Mouse (Mus musculus) limb, embryonic 10.5 days (tissue): ENCODE data around the gene Agrn. TPM values are rescaled to one million over a fixed set of nuclear protein-coding genes. Genes with fewer than 3 reads are reported as not detected.

Source experiments
- DNase-seq: peaks from one replicate; pipeline ENCODE4 v3.0.0-alpha.2; 2017; ENCODE audit warnings: low spot score
- H3K27ac ChIP-seq: fragments of 300-500 bp; sonication (generic); 2 replicates; pipeline ENCODE4 v1.5.1; 2016; ENCODE audit warnings: mild to moderate bottlenecking
- H3K27me3 ChIP-seq: fragments of 300-500 bp; sonication (generic); 2 replicates; pipeline ENCODE4 v1.6.1; 2016; ENCODE audit warnings: low read depth, mild to moderate bottlenecking; ENCODE audit not compliant: poor library complexity, severe bottlenecking
- H3K36me3 ChIP-seq: fragments of 300-500 bp; sonication (generic); 2 replicates; pipeline ENCODE4 v1.6.1; 2016; ENCODE audit warnings: mild to moderate bottlenecking, moderate library complexity
- H3K4me1 ChIP-seq: fragments of 300-500 bp; sonication (generic); 2 replicates; pipeline ENCODE4 v1.6.1; 2016
- H3K4me3 ChIP-seq: fragments of 300-500 bp; sonication (generic); 2 replicates; pipeline ENCODE4 v1.5.1; 2016; ENCODE audit warnings: mild to moderate bottlenecking, moderate library complexity
- H3K9me3 ChIP-seq: fragments of 300-500 bp; sonication (generic); replicated peaks from 2 replicates; pipeline ENCODE4 v1.6.1; 2016; ENCODE audit warnings: mild to moderate bottlenecking
- WGBS: fragments of 180-500 bp; shearing (Covaris S2); methylation state at CpG from one replicate; pipeline ENCODE4 v1.1.7; 2016; 5-methylcytosine and 5-hydroxymethylcytosine counted together
- polyA plus RNA-seq: library from polyadenylated mRNA; unstranded; fragments of >200 nt; fragmentation: Nextera tagmentation; extraction: Ambion mirVana; gene quantifications from 2 replicates; pipeline ENCODE4 v1.2.1, GENCODE M21; 2016

Gene Agrn
- polyA plus RNA-seq, 1 experiment from 2014 or later = 49.0 TPM

- no peak overlapping the region for H3K4me3 ChIP-seq
- H3K27me3 ChIP-seq = no peaks in the 10 kb centered on the region
- no peaks in the 10 kb centered on the region for H3K9me3 ChIP-seq
- H3K36me3 ChIP-seq = no peaks in the 10 kb centered on the region
- WGBS = 85% methylated on average over 16 of the region's 16 CpGs
- no peaks in the 10 kb centered on the region for H3K4me1 ChIP-seq
- DNase-seq = no peak
- H3K27ac ChIP-seq = 0 out of 2 replicates have a peak overlapping the region, but pooled peaks have one; percentile 1
These were observed 19.9 kb upstream of the Agrn start for GRCm38 (mm10) chr4:156217022-156217669.

- Histone ChIP-seq H3K27ac (no peak overlapping the region), H3K36me3 (no peaks in the 10 kb centered on the region), H3K27me3 (no peaks in the 10 kb centered on the region), H3K9me3 (no peaks in the 10 kb centered on the region), H3K4me1 (no peaks in the 10 kb centered on the region), H3K4me3 (no peak overlapping the region)
- no peak for DNase-seq
- WGBS = 90% methylated on average over 2 of the region's 2 CpGs
These were observed 18.9 kb upstream of the Agrn start for GRCm38 (mm10) chr4:156216196-156216595.

GRCm38 (mm10) chr4:156215649-156216048, 18.4 kb upstream of the Agrn start, which contains the start of gene Perm1:
TSS of gene Perm1 (plus strand) at chr4:156215868.
- Histone ChIP-seq H3K9me3 (no peaks in the 10 kb centered on the region), H3K36me3 (no peaks in the 10 kb centered on the region), H3K4me3 (no peak within 1 kb of the TSS), H3K27ac (no peak within 1 kb of the TSS), H3K4me1 (no peaks in the 10 kb centered on the region), H3K27me3 (no peaks in the 10 kb centered on the region)
- DNase-seq = no peak
- WGBS = 79% methylated on average over 4 of the region's 4 CpGs

- no peak for DNase-seq
- 93% methylated on average over 13 of the region's 13 CpGs for WGBS
- no peaks in the 10 kb centered on the region for H3K9me3 ChIP-seq
- no peak overlapping the region for H3K27ac ChIP-seq
- no peaks in the 10 kb centered on the region for H3K4me1 ChIP-seq
- no peaks in the 10 kb centered on the region for H3K27me3 ChIP-seq
- no peaks in the 10 kb centered on the region for H3K36me3 ChIP-seq
- H3K4me3 ChIP-seq = no peak overlapping the region
These were observed 15.8 kb upstream of the Agrn start for GRCm38 (mm10) chr4:156213134-156213533.

- 73% methylated on average over 13 of the region's 13 CpGs for WGBS
These were observed 12.8 kb upstream of the Agrn start for GRCm38 (mm10) chr4:156209963-156210635.

GRCm38 (mm10) chr4:156208872-156209271, 11.6 kb upstream of the Agrn start:
- 86% methylated on average over 4 of the region's 4 CpGs for WGBS
- H3K4me3 ChIP-seq = no peak overlapping the region
- no peaks in the 10 kb centered on the region for H3K9me3 ChIP-seq
- H3K27ac ChIP-seq = no peak overlapping the region
- DNase-seq = no peak
- H3K27me3 ChIP-seq = peaks cover 19% of the 10 kb centered on the region
- H3K4me1 ChIP-seq = peaks cover 6% of the 10 kb centered on the region
- H3K36me3 ChIP-seq = no peaks in the 10 kb centered on the region

More at GRCm38 (mm10) chr4:156209963-156210635, 12.8 kb upstream of the Agrn start:
- H3K4me3 ChIP-seq = no peak overlapping the region
- peaks cover 6% of the 10 kb centered on the region for H3K27me3 ChIP-seq
- DNase-seq = no peak
- no peaks in the 10 kb centered on the region for H3K9me3 ChIP-seq
- H3K4me1 ChIP-seq = no peaks in the 10 kb centered on the region
- no peak overlapping the region for H3K27ac ChIP-seq
- H3K36me3 ChIP-seq = no peaks in the 10 kb centered on the region

- Histone ChIP-seq H3K27ac (peak overlapping the region; percentile 77), H3K4me1 (peaks cover 22% of the 10 kb centered on the region)
These were observed 6.3 kb upstream of the Agrn start for GRCm38 (mm10) chr4:156203413-156204131.

GRCm38 (mm10) chr4:156203001-156203412, 5.7 kb upstream of the Agrn start, which contains the start of gene AW011738:
TSS of gene AW011738 (plus strand) at chr4:156203304.
- DNase-seq = peak; percentile 82
- H3K4me1 ChIP-seq = peaks cover 23% of the 10 kb centered on the region
- peak within 1 kb of the TSS; percentile 67 for H3K4me3 ChIP-seq
- peaks cover 42% of the 10 kb centered on the region for H3K27me3 ChIP-seq
- H3K27ac ChIP-seq = peak within 1 kb of the TSS; percentile 77
- under 1% methylated on average over 32 of the region's 39 CpGs for WGBS
- no peaks in the 10 kb centered on the region for H3K36me3 ChIP-seq
- no peaks in the 10 kb centered on the region for H3K9me3 ChIP-seq

More at GRCm38 (mm10) chr4:156203413-156204131, 6.3 kb upstream of the Agrn start:
- under 1% methylated on average over 49 of the region's 49 CpGs for WGBS
- Histone ChIP-seq H3K9me3 (no peaks in the 10 kb centered on the region), H3K4me3 (peak overlapping the region; percentile 67), H3K36me3 (no peaks in the 10 kb centered on the region), H3K27me3 (peaks cover 42% of the 10 kb centered on the region)
- DNase-seq = peak; percentile 68

GRCm38 (mm10) chr4:156202462-156202893, 5.2 kb upstream of the Agrn start:
- no peak for DNase-seq
- Histone ChIP-seq H3K9me3 (no peaks in the 10 kb centered on the region), H3K4me3 (peak overlapping the region; percentile 67), H3K36me3 (no peaks in the 10 kb centered on the region), H3K4me1 (peaks cover 26% of the 10 kb centered on the region), H3K27me3 (peaks cover 42% of the 10 kb centered on the region), H3K27ac (peak overlapping the region; percentile 77)
- 40% methylated on average over 12 of the region's 12 CpGs for WGBS

GRCm38 (mm10) chr4:156200623-156201475, 3.6 kb upstream of the Agrn start, which contains the start of gene Isg15:
TSS of gene Isg15 (minus strand) at chr4:156200818.
- WGBS = 61% methylated on average over 10 of the region's 10 CpGs
- H3K9me3 ChIP-seq = no peaks in the 10 kb centered on the region
- DNase-seq = no peak
- no peak within 1 kb of the TSS for H3K27ac ChIP-seq
- H3K27me3 ChIP-seq = peaks cover 42% of the 10 kb centered on the region
- H3K4me1 ChIP-seq = peaks cover 40% of the 10 kb centered on the region
- H3K4me3 ChIP-seq = no peak within 1 kb of the TSS
- no peaks in the 10 kb centered on the region for H3K36me3 ChIP-seq

GRCm38 (mm10) chr4:156197829-156198205, 529 bp upstream of the Agrn start:
- H3K4me1 ChIP-seq = peaks cover 53% of the 10 kb centered on the region
- under 1% methylated on average over 26 of the region's 26 CpGs for WGBS
- peaks cover 13% of the 10 kb centered on the region for H3K27me3 ChIP-seq
- peaks cover 26% of the 10 kb centered on the region for H3K36me3 ChIP-seq
- peak overlapping the region; percentile 96 for H3K27ac ChIP-seq
- H3K4me3 ChIP-seq = peak overlapping the region; percentile 97
- no peak for DNase-seq
- H3K9me3 ChIP-seq = no peaks in the 10 kb centered on the region
